Mouse (Mus musculus): ENCODE measurements around the gene Grb14. TPM values are rescaled to one million over a fixed set of nuclear protein-coding genes. Genes with fewer than 3 reads are reported as not detected.

The Grb14 gene
- polyA plus RNA-seq, 1 experiment from 2014 or later: 8.5 TPM

- ATAC-seq: no peak
- no peaks in the 10 kb centered on the region for H3K4me1 ChIP-seq (replicated peaks; ENCODE audit: control insufficient read depth, insufficient read depth, low read length)
- H3K9ac ChIP-seq (ENCODE audit: low read depth, low read length): no peak overlapping the region
- no peak overlapping the region for H3K4me3 ChIP-seq (ENCODE audit: low read depth, low read length)
- no peaks in the 10 kb centered on the region for H3K9me3 ChIP-seq (ENCODE audit: control insufficient read depth)
- H3K4me2 ChIP-seq (replicated peaks; ENCODE audit: low read depth): no peak overlapping the region
- no peaks in the 10 kb centered on the region for H3K36me3 ChIP-seq (ENCODE audit: control insufficient read depth, insufficient read depth)
- no peak overlapping the region for H3K27ac ChIP-seq (ENCODE audit: low read depth, low read length)
- H3K27me3 ChIP-seq (replicated peaks; ENCODE audit: control insufficient read depth, insufficient read depth, low read length): no peaks in the 10 kb centered on the region
- TF ChIP-seq CTCF (IDR thresholded peaks at IDR 0.05; ENCODE audit: low read depth): no peak
- 50% methylated on average over 5 of the region's 5 CpGs for WGBS
These were observed 53.0 kb downstream of the Grb14 start for GRCm38 (mm10) chr2:64971828-64972227.

- H3K4me3 ChIP-seq (ENCODE audit: low read depth, low read length): no peak overlapping the region
- no peak overlapping the region for H3K4me2 ChIP-seq (replicated peaks; ENCODE audit: low read depth)
- H3K36me3 ChIP-seq (ENCODE audit: control insufficient read depth, insufficient read depth): no peaks in the 10 kb centered on the region
- no peaks in the 10 kb centered on the region for H3K4me1 ChIP-seq (replicated peaks; ENCODE audit: control insufficient read depth, insufficient read depth, low read length)
- no peaks in the 10 kb centered on the region for H3K9me3 ChIP-seq (ENCODE audit: control insufficient read depth)
- no peak for ATAC-seq
- H3K27me3 ChIP-seq (replicated peaks; ENCODE audit: control insufficient read depth, insufficient read depth, low read length): no peaks in the 10 kb centered on the region
- H3K9ac ChIP-seq (ENCODE audit: low read depth, low read length): no peak overlapping the region
- WGBS: 80% methylated on average over 8 of the region's 8 CpGs
- no peak overlapping the region for H3K27ac ChIP-seq (ENCODE audit: low read depth, low read length)
- TF ChIP-seq CTCF (IDR thresholded peaks at IDR 0.05; ENCODE audit: low read depth): no peak
These were observed 53.8 kb downstream of the Grb14 start for GRCm38 (mm10) chr2:64970992-64971391.

GRCm38 (mm10) chr2:64966893-64967444 lies 57.8 kb downstream of the Grb14 start:
- Histone ChIP-seq H3K27ac (ENCODE audit: low read depth, low read length) (no peak overlapping the region), H3K4me2 (replicated peaks; ENCODE audit: low read depth) (no peak overlapping the region), H3K4me3 (ENCODE audit: low read depth, low read length) (no peak overlapping the region), H3K4me1 (replicated peaks; ENCODE audit: control insufficient read depth, insufficient read depth, low read length) (no peaks in the 10 kb centered on the region), H3K27me3 (replicated peaks; ENCODE audit: control insufficient read depth, insufficient read depth, low read length) (no peaks in the 10 kb centered on the region), H3K9me3 (ENCODE audit: control insufficient read depth) (no peaks in the 10 kb centered on the region), H3K36me3 (ENCODE audit: control insufficient read depth, insufficient read depth) (no peaks in the 10 kb centered on the region), H3K9ac (ENCODE audit: low read depth, low read length) (no peak overlapping the region)
- 92% methylated on average over 6 of the region's 6 CpGs for WGBS
- ATAC-seq: no peak
- TF ChIP-seq CTCF (IDR thresholded peaks at IDR 0.05; ENCODE audit: low read depth): no peak

- Histone ChIP-seq H3K36me3 (ENCODE audit: control insufficient read depth, insufficient read depth) (no peaks in the 10 kb centered on the region), H3K4me1 (replicated peaks; ENCODE audit: control insufficient read depth, insufficient read depth, low read length) (no peaks in the 10 kb centered on the region), H3K9ac (ENCODE audit: low read depth, low read length) (no peak overlapping the region), H3K9me3 (ENCODE audit: control insufficient read depth) (no peaks in the 10 kb centered on the region), H3K27me3 (replicated peaks; ENCODE audit: control insufficient read depth, insufficient read depth, low read length) (no peaks in the 10 kb centered on the region), H3K27ac (ENCODE audit: low read depth, low read length) (no peak overlapping the region), H3K4me2 (replicated peaks; ENCODE audit: low read depth) (no peak overlapping the region), H3K4me3 (ENCODE audit: low read depth, low read length) (no peak overlapping the region)
- 74% methylated on average over 6 of the region's 6 CpGs for WGBS
- ATAC-seq: no peak
- TF ChIP-seq CTCF (IDR thresholded peaks at IDR 0.05; ENCODE audit: low read depth): no peak
These were observed 58.5 kb downstream of the Grb14 start for GRCm38 (mm10) chr2:64966323-64966722.

- no peak for ATAC-seq
- H3K9ac ChIP-seq (ENCODE audit: low read depth, low read length): no peak overlapping the region
- peak; percentile 78 for TF ChIP-seq CTCF (IDR thresholded peaks at IDR 0.05; ENCODE audit: low read depth)
- H3K4me2 ChIP-seq (replicated peaks; ENCODE audit: low read depth): no peak overlapping the region
- 29% methylated on average over 5 of the region's 5 CpGs for WGBS
- H3K4me1 ChIP-seq (replicated peaks; ENCODE audit: control insufficient read depth, insufficient read depth, low read length): no peaks in the 10 kb centered on the region
- no peak overlapping the region for H3K27ac ChIP-seq (ENCODE audit: low read depth, low read length)
- no peaks in the 10 kb centered on the region for H3K36me3 ChIP-seq (ENCODE audit: control insufficient read depth, insufficient read depth)
- no peak overlapping the region for H3K4me3 ChIP-seq (ENCODE audit: low read depth, low read length)
- H3K27me3 ChIP-seq (replicated peaks; ENCODE audit: control insufficient read depth, insufficient read depth, low read length): no peaks in the 10 kb centered on the region
- H3K9me3 ChIP-seq (ENCODE audit: control insufficient read depth): no peaks in the 10 kb centered on the region
These were observed 59.4 kb downstream of the Grb14 start for GRCm38 (mm10) chr2:64965227-64965864.

- H3K27ac ChIP-seq (ENCODE audit: low read depth, low read length): no peak overlapping the region
- no peak overlapping the region for H3K4me2 ChIP-seq (replicated peaks; ENCODE audit: low read depth)
- no peak overlapping the region for H3K4me3 ChIP-seq (ENCODE audit: low read depth, low read length)
- no peak overlapping the region for H3K9ac ChIP-seq (ENCODE audit: low read depth, low read length)
- no peak for TF ChIP-seq CTCF (IDR thresholded peaks at IDR 0.05; ENCODE audit: low read depth)
- H3K27me3 ChIP-seq (replicated peaks; ENCODE audit: control insufficient read depth, insufficient read depth, low read length): no peaks in the 10 kb centered on the region
- no peaks in the 10 kb centered on the region for H3K9me3 ChIP-seq (ENCODE audit: control insufficient read depth)
- 86% methylated on average over 4 of the region's 4 CpGs for WGBS
- no peaks in the 10 kb centered on the region for H3K36me3 ChIP-seq (ENCODE audit: control insufficient read depth, insufficient read depth)
- no peaks in the 10 kb centered on the region for H3K4me1 ChIP-seq (replicated peaks; ENCODE audit: control insufficient read depth, insufficient read depth, low read length)
- no peak for ATAC-seq
These were observed 62.6 kb downstream of the Grb14 start for GRCm38 (mm10) chr2:64962196-64962595.

All from intestine, postnatal 0 days (tissue).